Mouse (Mus musculus) urinary bladder, postnatal 36 days (tissue): ENCODE measurements around the gene Cox17.
A peak's percentile ranks its signal among the peaks of the same experiment; 100 is the strongest.

Experiments used
- DNase-seq, 2 experiments: peaks; one replicate each; pipeline ENCODE4 v3.0.0; 2022; ENCODE audit warnings: low spot score in 2 of 2, mixed read lengths in 1 of 2

Cox17 gene

GRCm38 (mm10) chr16:38395060-38395730, 48.4 kb downstream of the Cox17 start:
- no peak for DNase-seq

GRCm38 (mm10) chr16:38396155-38396554, 49.4 kb downstream of the Cox17 start:
- peak; percentile 54 for DNase-seq

GRCm38 (mm10) chr16:38398266-38398665, 51.5 kb downstream of the Cox17 start:
- no peak for DNase-seq

GRCm38 (mm10) chr16:38399076-38399475, 52.3 kb downstream of the Cox17 start:
- no peak for DNase-seq

- DNase-seq, result peak; percentile 44 to 54
These were observed 52.9 kb downstream of the Cox17 start for GRCm38 (mm10) chr16:38399531-38400231.

- no peak for DNase-seq
These were observed 53.6 kb downstream of the Cox17 start for GRCm38 (mm10) chr16:38400311-38400960.

- no peak for DNase-seq
These were observed 54.7 kb downstream of the Cox17 start for GRCm38 (mm10) chr16:38401468-38401867.
